Mouse (Mus musculus) right cerebral cortex, postnatal 4 days (tissue): Measurements from ENCODE around the gene Ifih1.

ENCODE experiments used
- DNase-seq: peaks from one replicate; pipeline ENCODE4 v3.0.0-alpha.2; 2022

Ifih1 gene

GRCm38 (mm10) chr2:62630446-62630845 is 15.6 kb downstream of the Ifih1 start:
- DNase-seq, result no peak

DNA sequence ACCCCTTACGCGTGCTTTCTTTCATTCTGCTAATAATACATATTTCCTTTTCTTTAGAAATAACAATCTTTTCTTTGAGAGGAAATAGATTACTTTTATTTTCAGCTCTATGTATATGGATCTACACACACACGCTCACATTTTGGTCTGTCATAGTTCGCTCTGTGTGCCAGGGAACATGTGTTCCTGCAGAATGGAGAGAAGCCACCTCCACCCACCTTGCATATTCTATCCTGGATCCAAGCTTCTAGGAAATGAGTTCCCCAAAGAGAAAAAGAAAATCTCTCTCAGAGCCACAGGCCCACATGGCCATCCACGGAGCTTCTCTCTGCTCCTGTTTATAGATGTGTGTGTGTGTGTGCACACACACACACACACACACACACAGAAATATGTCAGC is 17.7 kb downstream of the Ifih1 start:
- no peak for DNase-seq

DNA sequence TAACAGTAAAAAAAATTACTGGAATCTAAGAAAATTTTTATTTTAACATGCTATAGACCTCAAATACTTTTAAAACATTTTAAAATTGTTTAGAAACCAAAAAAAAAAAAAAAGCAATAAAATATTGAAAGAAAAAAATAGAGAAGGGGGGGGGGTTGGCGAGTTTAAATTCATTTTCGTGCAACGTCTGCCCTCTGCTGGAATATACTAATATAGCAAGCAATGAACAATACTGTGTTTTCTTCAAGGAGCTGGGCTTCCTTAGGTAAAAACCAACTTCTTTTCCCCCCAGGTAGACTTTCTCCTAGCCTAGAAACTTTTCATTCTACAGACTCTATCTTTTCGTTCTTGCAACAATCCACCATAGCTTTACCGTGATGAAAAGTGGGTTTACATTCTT is 18.3 kb downstream of the Ifih1 start:
- no peak for DNase-seq

DNA sequence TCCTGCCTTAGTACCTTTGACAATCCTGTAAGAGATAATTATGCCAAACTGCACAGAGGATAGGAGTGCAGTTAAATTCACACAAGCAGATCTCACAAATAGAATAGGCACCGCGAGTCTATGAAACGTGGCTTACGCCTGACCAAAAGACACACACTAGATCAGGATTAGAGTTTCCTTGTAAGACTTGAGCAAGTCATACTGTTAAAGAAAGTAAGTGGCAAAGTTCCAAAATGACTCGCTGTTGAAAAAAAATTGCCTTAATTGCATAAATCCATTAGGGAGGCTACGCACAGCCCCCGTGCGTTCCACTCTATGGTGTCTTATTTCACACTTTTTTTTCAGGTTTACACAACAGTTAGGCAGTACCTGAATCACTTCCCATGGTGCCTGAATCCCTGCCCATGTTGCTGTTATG is 23.0 kb downstream of the Ifih1 start:
- no peak for DNase-seq

- DNase-seq, result no peak
These were observed 26.4 kb downstream of the Ifih1 start for GRCm38 (mm10) chr2:62619679-62620078.

DNA sequence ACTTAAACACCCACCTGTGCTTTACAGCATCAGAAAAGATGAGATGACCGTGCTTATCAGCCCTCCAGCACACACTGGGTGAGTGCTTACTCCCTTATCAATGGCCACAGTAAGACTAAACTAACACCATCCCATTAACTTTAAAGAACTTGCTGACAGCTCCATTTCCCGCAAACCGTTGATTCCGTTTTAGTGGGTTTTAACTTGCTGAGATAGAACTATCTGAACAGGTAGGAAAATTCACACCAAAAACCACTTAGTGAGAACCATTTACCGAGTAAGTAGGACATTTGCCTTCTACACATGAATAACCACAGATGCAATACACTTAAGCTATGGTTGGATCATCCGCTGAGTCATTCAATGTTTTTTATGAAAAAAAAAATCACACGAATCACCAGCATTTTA is 27.1 kb downstream of the Ifih1 start:
- DNase-seq, result no peak

DNA sequence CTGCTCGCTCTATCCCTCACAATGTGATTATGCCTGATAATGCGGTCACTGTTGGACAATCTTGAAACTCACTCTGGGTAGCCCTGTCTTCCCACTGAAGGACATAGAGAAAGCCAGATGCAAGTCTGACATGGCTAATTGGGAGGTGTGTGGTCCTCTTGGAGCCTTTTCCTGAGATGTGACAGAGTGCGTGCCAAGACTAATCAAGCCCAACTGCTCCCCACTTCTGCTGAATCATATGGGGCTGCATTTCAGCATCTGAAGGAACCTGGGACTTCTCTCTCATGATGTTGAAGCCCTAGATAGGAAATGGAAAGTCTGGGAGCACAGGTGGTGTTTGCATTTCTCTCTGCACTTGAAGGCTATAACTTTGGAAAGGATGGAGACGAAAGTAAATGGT is 32.9 kb downstream of the Ifih1 start:
- no peak for DNase-seq

- DNase-seq, result no peak
These were observed 39.9 kb downstream of the Ifih1 start for GRCm38 (mm10) chr2:62606205-62606604.

DNA sequence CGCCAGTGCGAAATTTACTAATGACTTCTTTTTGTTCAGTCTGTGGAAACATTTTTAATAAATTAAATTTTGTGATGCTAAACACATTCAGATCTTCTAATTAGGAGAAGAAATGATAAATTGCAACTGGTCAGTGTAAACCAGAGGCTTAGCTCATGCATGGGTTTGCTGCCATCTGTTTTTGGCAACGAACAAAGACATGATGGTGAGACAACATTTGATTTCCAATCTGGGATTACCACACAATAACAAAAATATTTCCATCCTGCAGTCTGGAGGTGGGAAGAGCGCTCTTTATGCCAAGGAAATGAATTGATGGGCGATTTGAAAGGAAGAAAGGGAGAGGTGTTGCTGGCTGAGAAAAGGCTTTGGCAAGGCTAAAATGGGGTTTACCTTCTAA is 42.5 kb downstream of the Ifih1 start:
- no peak for DNase-seq

DNA sequence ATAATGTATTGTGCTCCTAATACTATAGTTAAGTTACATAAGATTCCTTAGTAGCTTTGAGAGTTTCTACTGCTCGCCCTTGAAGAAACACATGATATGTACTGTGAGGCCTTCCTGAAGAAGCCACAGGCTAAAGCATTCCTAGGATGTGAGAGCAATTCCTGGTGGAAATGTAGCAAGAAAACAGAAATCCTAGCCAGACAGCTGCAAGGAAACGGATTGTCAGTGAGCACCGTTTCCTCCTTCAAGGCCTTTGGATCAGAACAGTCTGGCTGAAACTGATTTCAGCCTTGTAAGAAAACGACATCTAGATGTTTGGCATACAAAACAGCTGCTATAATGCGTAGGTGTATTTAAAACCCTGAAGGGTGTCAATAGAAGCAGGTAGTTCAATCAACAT is 49.5 kb downstream of the Ifih1 start:
- DNase-seq, result no peak

- no peak for DNase-seq
These were observed 51.6 kb downstream of the Ifih1 start for GRCm38 (mm10) chr2:62594491-62594890.

- DNase-seq, result no peak
These were observed 54.5 kb downstream of the Ifih1 start for GRCm38 (mm10) chr2:62591555-62591954.

DNA sequence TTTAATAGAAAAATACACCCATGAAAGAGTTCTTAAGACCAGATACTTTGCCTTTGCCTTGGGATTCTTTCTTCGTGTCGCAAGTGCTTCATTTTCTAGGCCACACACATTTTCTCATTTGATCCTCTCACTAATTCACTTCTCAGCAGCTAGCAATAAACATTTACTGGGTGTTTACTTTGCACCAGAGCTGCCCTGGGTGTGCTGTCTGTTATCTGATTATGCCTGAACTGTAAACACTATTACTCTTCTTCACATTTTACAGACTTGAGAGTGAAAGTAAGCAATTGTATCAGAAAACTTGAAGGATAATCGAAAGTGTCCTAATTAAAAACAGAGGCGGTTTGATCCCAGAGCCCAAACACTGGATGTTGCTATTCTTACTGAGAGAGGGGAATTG is 56.7 kb downstream of the Ifih1 start:
- no peak for DNase-seq

DNA sequence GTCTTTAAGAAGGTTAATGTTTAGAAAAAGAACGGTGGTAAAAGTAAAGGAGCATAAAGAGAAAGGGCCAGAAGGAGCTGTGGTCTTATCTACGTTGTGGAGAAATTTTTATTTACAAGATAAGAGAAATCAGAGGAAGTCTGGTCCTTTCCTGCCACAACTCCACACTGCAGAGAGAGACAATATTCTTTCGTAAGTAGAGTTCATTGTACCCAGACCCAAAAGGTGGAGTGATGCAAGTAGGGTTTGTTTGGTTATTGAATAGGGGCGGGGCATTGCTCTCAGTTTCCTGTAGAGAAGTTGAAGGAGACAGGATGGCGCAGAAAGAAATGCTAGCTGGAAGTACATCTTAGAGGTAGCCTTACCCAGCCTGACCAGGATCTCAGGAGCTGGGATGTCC is 60.3 kb downstream of the Ifih1 start:
- no peak for DNase-seq

DNA sequence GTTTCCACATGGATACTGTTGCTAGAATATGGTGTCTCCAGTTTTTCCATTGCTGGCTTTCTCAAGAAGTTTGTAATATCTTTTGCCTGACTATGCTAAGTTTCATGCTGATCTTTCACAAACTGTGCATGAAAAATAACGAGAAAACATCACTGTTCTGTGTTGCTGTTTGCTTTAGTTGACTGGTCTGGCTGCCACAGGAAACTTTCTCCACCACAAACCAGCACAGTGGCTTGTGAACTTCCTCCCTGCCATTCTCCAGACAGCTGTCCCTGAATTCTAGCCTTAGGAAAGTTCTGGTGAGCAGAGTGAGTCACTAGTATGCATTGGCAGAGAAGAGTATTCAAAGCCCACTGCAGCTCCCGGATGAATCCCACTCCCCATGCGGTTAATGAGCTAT is 71.1 kb downstream of the Ifih1 start:
- DNase-seq, result no peak

- DNase-seq, result no peak
These were observed 71.8 kb downstream of the Ifih1 start for GRCm38 (mm10) chr2:62574250-62574649.

DNA sequence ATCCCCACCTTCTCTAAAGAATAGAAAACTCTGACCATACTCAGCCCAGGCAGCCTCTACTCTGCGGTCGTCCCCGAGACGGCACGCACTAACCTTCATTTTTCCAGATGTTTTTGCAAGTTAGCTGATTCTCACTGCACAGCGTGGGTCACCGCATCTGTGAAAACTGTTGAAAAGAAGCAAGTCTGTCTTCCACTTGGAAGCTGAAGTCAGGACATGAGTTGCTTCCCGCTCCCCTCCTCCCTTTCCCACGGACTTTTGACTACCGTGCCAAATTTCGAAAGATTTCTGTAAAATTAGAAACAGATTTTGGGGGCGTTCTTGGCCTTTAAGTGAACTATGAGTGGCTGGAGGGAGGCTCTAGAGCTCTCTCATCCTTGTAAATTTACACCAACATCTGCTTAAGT is 72.3 kb downstream of the Ifih1 start, which contains the start of gene Fap:
Gene Fap, minus strand, starts transcription at position 323 of the 407 bp plus-strand sequence.
- DNase-seq, result no peak

- DNase-seq, result no peak
These were observed 72.8 kb downstream of the Ifih1 start for GRCm38 (mm10) chr2:62573099-62573752.

GRCm38 (mm10) chr2:62564687-62565086 is 81.4 kb downstream of the Ifih1 start:
- no peak for DNase-seq

- no peak for DNase-seq
These were observed 83.2 kb downstream of the Ifih1 start for GRCm38 (mm10) chr2:62562661-62563485.

DNA sequence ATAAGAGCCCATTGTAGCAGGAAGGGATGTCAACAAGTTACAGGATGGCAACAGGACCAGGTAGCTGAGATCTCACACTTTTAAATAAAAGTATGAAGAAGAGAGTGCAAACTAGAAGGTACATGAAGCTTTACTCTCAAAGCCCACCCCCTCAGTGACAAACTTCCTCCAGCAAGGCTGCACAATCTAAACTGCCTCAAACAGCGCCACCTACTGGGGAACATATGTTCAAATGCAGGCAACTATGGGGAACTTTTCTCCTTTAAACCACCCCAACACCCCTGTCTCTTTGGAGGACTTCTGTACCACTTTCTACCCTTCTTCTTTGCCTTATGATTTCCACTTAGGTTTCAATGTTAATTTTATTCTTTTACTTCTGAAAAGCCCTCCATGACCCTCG is 88.6 kb downstream of the Ifih1 start:
- no peak for DNase-seq

- DNase-seq, result no peak
These were observed 89.7 kb downstream of the Ifih1 start for GRCm38 (mm10) chr2:62556349-62556748.

DNA sequence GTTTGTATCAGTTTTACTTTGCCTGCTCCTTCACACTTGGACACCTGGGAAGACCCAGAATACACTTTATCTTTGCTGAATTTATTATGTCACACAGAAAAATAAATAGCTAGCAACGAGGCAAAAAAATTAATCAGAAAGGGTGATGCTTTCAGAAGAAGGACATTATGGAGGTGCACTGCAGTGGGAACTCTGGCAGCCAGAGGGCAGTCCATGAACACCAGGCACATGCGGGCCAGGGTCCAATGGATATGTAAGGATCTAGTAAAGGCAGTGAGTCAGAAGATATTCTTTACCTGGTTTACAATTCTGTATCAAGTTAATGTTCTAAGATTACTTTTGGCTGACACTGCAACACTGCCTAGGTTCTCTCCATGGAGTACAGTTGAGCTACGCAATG is 96.4 kb downstream of the Ifih1 start:
- DNase-seq, result no peak

GRCm38 (mm10) chr2:62549131-62549530 is 96.9 kb downstream of the Ifih1 start:
- DNase-seq, result no peak

- no peak for DNase-seq
These were observed 98.0 kb downstream of the Ifih1 start for GRCm38 (mm10) chr2:62548104-62548503.
